Mouse (Mus musculus) hindbrain, embryonic 11.5 days (tissue): ENCODE measurements around the gene Npas4. TPM values are rescaled to one million over a fixed set of nuclear protein-coding genes. Genes with fewer than 3 reads are reported as not detected.
A peak's percentile ranks its signal among the peaks of the same experiment; 100 is the strongest.

Experiments
- ATAC-seq: fragments of 200-750 bp; cut with Nextera tagmentation; 2 replicates; pipeline ENCODE4 v1.8.0; 2017; ENCODE audit warnings: mild to moderate bottlenecking, moderate TSS enrichment, moderate library complexity; ENCODE audit not compliant: low FRiP score
- DNase-seq: peaks from one replicate; pipeline ENCODE4 v3.0.0-alpha.2; 2015; ENCODE audit warnings: low spot score
- H3K27ac ChIP-seq: fragments of 300-500 bp; sonication (generic); 2 replicates; pipeline ENCODE4 v1.5.1; 2014; ENCODE audit warnings: mild to moderate bottlenecking, low read depth, low read length
- H3K27me3 ChIP-seq: fragments of 300-500 bp; sonication (generic); 2 replicates; pipeline ENCODE4 v1.6.1; 2014; ENCODE audit warnings: mild to moderate bottlenecking, low read length, moderate library complexity, mixed read lengths; ENCODE audit not compliant: control insufficient read depth, insufficient read depth
- H3K36me3 ChIP-seq: fragments of 300-500 bp; sonication (generic); 2 replicates; pipeline ENCODE4 v1.6.1; 2014; ENCODE audit warnings: mild to moderate bottlenecking, low read length, moderate library complexity, mixed read lengths; ENCODE audit not compliant: control insufficient read depth, insufficient read depth
- H3K4me1 ChIP-seq: fragments of 300-500 bp; sonication (generic); replicated peaks from 2 replicates; pipeline ENCODE4 v1.6.1; 2014; ENCODE audit warnings: low read length, mixed read lengths; ENCODE audit not compliant: control insufficient read depth, insufficient read depth
- H3K4me2 ChIP-seq: fragments of 300-500 bp; sonication (generic); replicated peaks from 2 replicates; pipeline ENCODE4 v1.6.1; 2014; ENCODE audit warnings: mild to moderate bottlenecking, low read depth, low read length
- H3K4me3 ChIP-seq: fragments of 300-500 bp; sonication (generic); 2 replicates; pipeline ENCODE4 v1.5.1; 2014; ENCODE audit warnings: low read depth, low read length
- H3K9ac ChIP-seq: fragments of 300-500 bp; sonication (generic); 2 replicates; pipeline ENCODE4 v1.6.1; 2014; ENCODE audit warnings: low read depth, low read length
- H3K9me3 ChIP-seq: fragments of 300-500 bp; sonication (generic); 2 replicates; pipeline ENCODE4 v1.6.1; 2016; ENCODE audit warnings: low read length; ENCODE audit not compliant: control insufficient read depth
- WGBS: fragments of 180-500 bp; shearing (Covaris S2); extraction: QIAGEN DNeasy Blood & Tissue Kit; methylation state at CpG from one replicate; pipeline ENCODE4 v1.1.7; 2014; 5-methylcytosine and 5-hydroxymethylcytosine counted together
- polyA plus RNA-seq: library from polyadenylated mRNA; unstranded; fragments of >200 nt; fragmentation: Nextera tagmentation; extraction: Ambion mirVana; gene quantifications from 2 replicates; pipeline ENCODE4 v1.2.1, GENCODE M21; 2014

The Npas4 gene
- polyA plus RNA-seq, 1 experiment from 2014 or later = 0.06 TPM

- Histone ChIP-seq H3K9me3 (no peaks in the 10 kb centered on the region), H3K4me2 (peak overlapping the region; percentile 58), H3K27me3 (peaks cover 2% of the 10 kb centered on the region; the same call in 1 of the 2 replicates), H3K9ac (peak overlapping the region; percentile 32), H3K4me3 (peak overlapping the region; percentile 25), H3K4me1 (0 out of 2 replicates have a peak, but pooled peaks cover 3% of the 10 kb centered on the region), H3K27ac (peak overlapping the region; percentile 66), H3K36me3 (no peaks in the 10 kb centered on the region)
- WGBS = under 1% methylated on average over 39 of the region's 39 CpGs
- DNase-seq (peak; percentile 91), ATAC-seq (peak; percentile 98)
Observed at GRCm38 (mm10) chr19:5001666-5002406, 11.7 kb upstream of the Npas4 start.

GRCm38 (mm10) chr19:4999445-5000140 is 9.5 kb upstream of the Npas4 start:
- 72% methylated on average over 6 of the region's 6 CpGs for whole genome bisulfite sequencing
- peaks cover 2% of the 10 kb centered on the region; the same call in 1 of the 2 replicates for H3K27me3 ChIP-seq

GRCm38 (mm10) chr19:4994043-4994442 is 3.9 kb upstream of the Npas4 start:
- DNase-seq (no peak), ATAC-seq (no peak)
- Histone ChIP-seq H3K36me3 (no peaks in the 10 kb centered on the region), H3K4me2 (no peak overlapping the region), H3K27me3 (peaks cover 34% of the 10 kb centered on the region), H3K27ac (no peak overlapping the region), H3K9me3 (no peaks in the 10 kb centered on the region), H3K4me1 (no peaks in the 10 kb centered on the region), H3K9ac (no peak overlapping the region), H3K4me3 (no peak overlapping the region)
- 57% methylated on average over 5 of the region's 5 CpGs for WGBS

More at GRCm38 (mm10) chr19:4999445-5000140, 9.5 kb upstream of the Npas4 start:
- Histone ChIP-seq H3K27ac (no peak overlapping the region), H3K4me1 (0 out of 2 replicates have a peak, but pooled peaks cover 3% of the 10 kb centered on the region), H3K9me3 (no peaks in the 10 kb centered on the region), H3K36me3 (no peaks in the 10 kb centered on the region), H3K9ac (no peak overlapping the region), H3K4me2 (no peak overlapping the region), H3K4me3 (no peak overlapping the region)
- ATAC-seq (no peak), DNase-seq (no peak)

- H3K4me2 ChIP-seq = no peak overlapping the region
- H3K9ac ChIP-seq = no peak overlapping the region
- no peak for ATAC-seq
- DNase-seq = no peak
- H3K36me3 ChIP-seq = no peaks in the 10 kb centered on the region
- no peak overlapping the region for H3K4me3 ChIP-seq
- no peaks in the 10 kb centered on the region for H3K9me3 ChIP-seq
- no peaks in the 10 kb centered on the region for H3K4me1 ChIP-seq
- peaks cover 41% of the 10 kb centered on the region for H3K27me3 ChIP-seq
- no peak overlapping the region for H3K27ac ChIP-seq
- WGBS = 7% methylated on average over 9 of the region's 9 CpGs
Observed at GRCm38 (mm10) chr19:4992904-4993303, 2.8 kb upstream of the Npas4 start.

GRCm38 (mm10) chr19:4992371-4992770 is 2.3 kb upstream of the Npas4 start:
- H3K4me2 ChIP-seq = no peak overlapping the region
- H3K27me3 ChIP-seq = peaks cover 43% of the 10 kb centered on the region
- peak; percentile 45 for DNase-seq

GRCm38 (mm10) chr19:4990716-4991115 is 600 bp upstream of the Npas4 start:
- WGBS = 1% methylated on average over 5 of the region's 22 CpGs
- DNase-seq (peak; percentile 20), ATAC-seq (no peak)
- no peaks in the 10 kb centered on the region for H3K36me3 ChIP-seq
- peak overlapping the region; percentile 30 for H3K4me2 ChIP-seq
- no peak overlapping the region for H3K9ac ChIP-seq
- peak overlapping the region; percentile 6; the same call in 1 of the 2 replicates for H3K4me3 ChIP-seq
- no peak overlapping the region for H3K27ac ChIP-seq
- no peaks in the 10 kb centered on the region for H3K9me3 ChIP-seq
- peaks cover 47% of the 10 kb centered on the region for H3K27me3 ChIP-seq
- H3K4me1 ChIP-seq = no peaks in the 10 kb centered on the region

More at GRCm38 (mm10) chr19:4992371-4992770, 2.3 kb upstream of the Npas4 start:
- H3K4me1 ChIP-seq = no peaks in the 10 kb centered on the region
- no peak overlapping the region for H3K9ac ChIP-seq
- 17% methylated on average over 8 of the region's 8 CpGs for WGBS
- no peaks in the 10 kb centered on the region for H3K36me3 ChIP-seq
- H3K27ac ChIP-seq = no peak overlapping the region
- ATAC-seq = no peak
- no peak overlapping the region for H3K4me3 ChIP-seq
- H3K9me3 ChIP-seq = no peaks in the 10 kb centered on the region

GRCm38 (mm10) chr19:4989434-4990255 is 471 bp downstream of the Npas4 start:
- no peaks in the 10 kb centered on the region for H3K4me1 ChIP-seq
- H3K27me3 ChIP-seq = peaks cover 52% of the 10 kb centered on the region
- ATAC-seq (no peak), DNase-seq (peak; percentile 48)
- 17% methylated on average over 40 of the region's 47 CpGs for WGBS
- no peak overlapping the region for H3K27ac ChIP-seq
- H3K4me3 ChIP-seq = peak overlapping the region; percentile 34
- no peaks in the 10 kb centered on the region for H3K36me3 ChIP-seq
- H3K9me3 ChIP-seq = no peaks in the 10 kb centered on the region
- 0 out of 2 replicates have a peak overlapping the region, but pooled peaks have one; percentile 42 for H3K9ac ChIP-seq
- H3K4me2 ChIP-seq = peak overlapping the region; percentile 48

- H3K4me2 ChIP-seq = no peak overlapping the region
- WGBS = 3% methylated on average over 13 of the region's 13 CpGs
- no peaks in the 10 kb centered on the region for H3K4me1 ChIP-seq
- DNase-seq (peak; percentile 94), ATAC-seq (no peak)
- no peaks in the 10 kb centered on the region for H3K36me3 ChIP-seq
- no peak overlapping the region for H3K9ac ChIP-seq
- H3K27ac ChIP-seq = no peak overlapping the region
- no peaks in the 10 kb centered on the region for H3K9me3 ChIP-seq
- peaks cover 58% of the 10 kb centered on the region for H3K27me3 ChIP-seq
- no peak overlapping the region for H3K4me3 ChIP-seq
Observed at GRCm38 (mm10) chr19:4989013-4989412, 1.1 kb downstream of the Npas4 start.
